Mouse (Mus musculus): Measurements from ENCODE around the gene Gnb1.

Gnb1 gene

DNA sequence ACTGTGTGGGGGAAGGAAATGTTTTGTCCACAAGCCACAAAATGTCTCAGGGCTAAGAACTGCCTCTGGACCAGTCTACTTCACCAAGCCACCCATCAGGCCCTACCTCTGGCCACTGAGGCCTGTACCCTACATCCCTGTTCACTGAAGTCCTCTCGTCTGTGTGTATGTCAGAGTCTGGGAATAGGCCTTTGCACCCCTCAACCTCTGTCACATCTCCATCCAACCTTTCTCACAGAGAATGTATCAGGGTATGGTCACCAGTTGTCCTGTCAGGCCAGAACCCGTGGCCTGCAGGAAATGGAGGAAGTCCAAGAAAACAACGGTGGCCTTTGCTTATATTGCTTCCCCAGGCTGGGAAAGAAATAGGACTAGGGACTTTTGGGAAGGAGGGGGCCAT lies 5.6 kb upstream of the Gnb1 start:
- no peak for DNase-seq (ENCODE audit: low spot score)

DNA sequence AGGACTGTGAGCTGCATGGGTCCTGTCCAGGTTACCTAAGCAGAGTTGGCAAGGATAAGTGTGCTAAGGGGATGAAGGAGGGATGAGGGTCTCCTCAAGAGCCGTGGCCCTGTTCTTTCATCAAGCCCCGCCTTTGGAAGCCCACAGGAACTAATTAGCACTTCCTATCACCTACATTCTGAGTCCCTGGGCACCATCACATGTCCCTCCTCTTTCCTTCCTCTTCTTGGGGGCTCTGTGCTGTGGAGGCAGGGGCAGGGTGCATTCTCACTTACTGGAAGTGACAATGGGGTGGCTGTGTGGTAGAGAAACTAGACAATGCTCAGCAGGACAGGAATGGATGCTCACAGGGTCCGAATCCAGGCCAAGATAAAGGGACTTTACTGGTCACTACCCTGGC lies 3.4 kb upstream of the Gnb1 start:
- no peak for DNase-seq (ENCODE audit: low spot score)

DNA sequence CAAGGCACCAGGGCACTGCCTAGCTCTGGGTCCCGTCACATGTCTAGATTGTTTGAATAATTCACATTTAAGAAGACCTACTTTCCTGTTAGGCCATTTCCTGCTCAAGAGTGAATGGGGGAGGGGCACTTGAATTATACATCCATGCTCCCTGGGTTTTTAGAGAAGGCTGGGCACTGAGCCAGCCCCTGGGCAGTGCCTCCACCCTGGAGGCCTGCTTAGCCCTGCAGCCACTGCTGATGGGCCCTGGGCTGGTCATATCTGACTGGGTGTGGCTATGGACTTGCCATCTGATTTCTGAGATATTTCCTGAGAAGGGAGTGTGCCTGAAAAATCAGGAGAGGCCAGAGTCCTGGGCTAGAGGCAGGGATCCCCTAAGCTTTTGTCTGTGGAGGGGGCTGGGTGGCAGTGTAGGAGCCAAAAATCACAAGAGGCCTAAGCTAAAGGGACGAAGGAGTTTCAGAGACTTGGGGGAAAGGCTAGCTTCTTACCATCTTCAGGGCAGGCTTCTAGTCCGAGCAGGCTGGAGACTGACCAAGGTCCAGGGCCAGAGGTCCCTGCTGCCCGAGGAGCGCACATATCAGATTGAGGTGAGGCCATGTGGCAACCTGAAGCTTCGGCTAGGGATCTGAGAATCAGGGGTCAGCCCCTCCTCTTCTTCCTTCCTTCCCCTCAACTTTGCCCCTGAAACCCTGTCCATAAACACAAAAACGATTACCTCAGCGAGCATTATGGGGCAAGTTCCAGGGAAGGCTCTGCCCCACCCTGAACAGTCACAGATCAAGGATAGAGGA lies 2.7 kb upstream of the Gnb1 start:
- peak; percentile 96 for DNase-seq (ENCODE audit: low spot score)

DNA sequence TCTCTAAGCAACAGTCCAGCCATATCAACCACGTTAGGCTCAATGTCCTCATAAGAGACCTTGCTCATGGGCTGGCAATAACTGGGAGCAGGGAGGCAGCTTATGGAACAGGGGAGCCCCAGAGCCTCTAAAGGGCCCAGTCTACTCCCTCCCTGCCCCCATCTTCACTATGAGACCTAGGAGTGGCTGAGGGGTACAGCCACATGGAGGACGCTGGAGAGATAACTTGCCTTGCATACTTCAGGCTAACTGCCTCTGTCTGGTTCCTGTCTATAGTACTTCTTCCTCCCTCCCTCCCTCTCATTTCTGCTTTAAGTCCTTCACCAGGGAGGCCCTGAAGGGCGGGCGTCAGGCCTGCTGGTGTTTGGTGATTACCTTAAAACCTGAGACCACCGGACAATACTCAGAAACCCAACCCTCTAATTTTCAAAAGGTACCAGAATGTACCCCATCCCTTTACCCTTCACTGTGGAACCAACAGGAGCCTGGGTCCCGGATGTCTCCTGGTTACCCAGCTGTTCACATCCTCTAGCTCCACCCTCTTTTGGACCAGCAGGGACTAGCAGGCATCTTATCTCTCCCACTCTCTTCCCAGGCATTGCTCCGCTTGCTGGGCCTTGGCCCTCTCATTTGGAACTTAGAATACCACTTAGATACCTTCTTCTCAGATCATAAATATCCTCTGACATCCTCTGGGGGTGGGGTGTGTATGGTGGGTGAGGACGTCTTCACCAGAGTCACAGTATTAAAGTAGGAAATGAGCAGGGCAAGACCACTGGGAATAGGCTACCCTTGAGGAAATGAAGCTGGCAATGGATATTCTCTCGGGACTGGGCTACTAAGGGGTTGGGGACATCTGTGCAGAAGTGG lies 1.8 kb upstream of the Gnb1 start:
- no peak for DNase-seq (ENCODE audit: low spot score)

DNA sequence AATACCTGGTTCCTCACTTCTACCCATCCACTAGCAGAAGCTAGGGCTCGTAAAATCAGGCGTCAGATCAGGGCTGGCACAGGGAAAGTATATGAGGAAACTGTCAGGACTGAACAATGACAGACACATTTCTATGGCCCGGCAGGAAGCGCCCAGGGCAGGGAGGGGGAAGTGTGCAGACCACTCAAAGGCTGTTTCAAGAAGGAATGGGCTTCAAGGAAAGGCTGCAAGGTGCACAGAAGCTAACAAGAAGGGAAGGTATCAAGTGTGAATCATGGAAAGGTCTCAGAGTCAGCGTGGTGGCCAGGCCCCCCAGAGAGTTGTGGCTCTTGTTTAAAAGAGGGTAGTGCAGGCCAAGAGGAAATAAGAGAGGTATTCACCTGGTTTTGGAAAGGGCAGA lies 705 bp upstream of the Gnb1 start:
- DNase-seq (ENCODE audit: low spot score), result no peak

DNA sequence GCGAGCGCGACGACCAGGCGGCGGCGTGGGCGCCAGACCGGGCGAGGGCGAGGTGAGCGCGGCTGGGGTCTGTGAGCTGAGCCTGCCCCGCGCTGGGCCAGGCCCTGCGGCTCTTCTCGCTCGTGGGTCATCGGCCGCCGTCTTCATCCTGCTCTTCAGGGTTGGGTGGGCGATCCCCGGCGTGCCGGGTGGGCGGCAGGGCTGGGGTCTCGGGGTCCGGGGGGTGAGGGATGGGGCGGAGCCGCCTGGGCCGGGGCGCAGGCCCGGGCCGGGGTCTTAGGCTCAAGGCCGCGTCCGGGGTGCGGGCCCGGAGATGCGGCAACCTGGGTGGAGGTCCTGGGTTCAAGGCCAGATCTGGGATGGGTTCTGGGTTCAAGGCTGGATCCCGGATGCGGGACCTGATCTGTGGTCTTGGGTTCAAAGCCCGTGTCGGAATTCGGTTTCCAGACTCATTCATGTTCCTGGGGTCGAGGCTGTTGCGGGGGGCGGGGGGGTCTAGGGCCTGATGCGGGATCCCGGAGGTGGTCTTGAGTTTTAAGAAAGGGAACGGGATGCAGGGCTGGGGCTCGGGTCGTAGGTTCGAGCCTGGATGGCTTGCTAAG lies 469 bp downstream of the Gnb1 start:
- DNase-seq (ENCODE audit: low spot score), result no peak

DNA sequence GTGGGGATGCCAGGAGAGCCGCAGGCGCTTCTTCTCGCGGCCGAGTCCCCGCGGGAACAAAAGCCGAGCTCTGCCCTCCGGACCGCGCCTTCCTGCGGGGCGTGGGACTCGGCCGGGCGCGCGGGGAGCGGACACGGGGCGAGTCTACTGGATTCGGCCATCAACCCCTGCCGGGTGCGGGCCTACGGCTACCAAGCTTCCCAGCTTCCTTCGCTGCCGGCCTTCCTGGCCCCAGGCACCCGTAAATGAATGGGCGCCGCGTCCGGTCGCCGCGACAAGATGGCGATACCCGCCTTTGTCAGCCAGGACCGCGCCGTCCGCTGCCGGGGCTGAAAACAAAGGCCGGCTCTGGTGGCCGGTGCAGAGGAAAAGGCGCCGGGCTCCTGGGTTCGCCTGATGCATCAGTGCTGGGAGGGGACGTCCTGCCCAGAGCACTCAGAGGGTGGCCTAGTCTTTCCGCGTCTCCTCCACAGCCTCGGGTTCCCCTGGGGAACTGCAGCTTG lies 1.0 kb downstream of the Gnb1 start:
- DNase-seq (ENCODE audit: low spot score), result peak; percentile 50

DNA sequence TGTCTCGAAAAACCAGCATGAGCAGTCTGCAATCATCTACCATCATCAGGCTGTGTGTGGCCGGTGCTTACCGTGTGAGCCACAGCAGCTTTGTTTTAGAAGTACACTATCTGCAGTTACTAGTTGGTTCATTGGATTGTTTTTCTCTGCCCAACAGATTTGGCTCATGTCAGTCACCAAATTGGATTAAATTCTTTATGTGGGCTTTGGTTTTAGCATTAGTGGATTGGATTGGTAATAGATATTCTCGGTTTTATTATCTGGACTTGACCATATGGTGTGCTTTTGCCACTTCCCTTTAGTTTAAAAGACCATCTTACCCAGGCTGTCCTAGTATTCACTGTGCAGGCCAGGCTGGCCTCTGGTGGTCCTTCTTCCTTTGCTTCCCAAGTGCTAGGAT lies 3.7 kb downstream of the Gnb1 start:
- no peak for DNase-seq (ENCODE audit: low spot score)

DNA sequence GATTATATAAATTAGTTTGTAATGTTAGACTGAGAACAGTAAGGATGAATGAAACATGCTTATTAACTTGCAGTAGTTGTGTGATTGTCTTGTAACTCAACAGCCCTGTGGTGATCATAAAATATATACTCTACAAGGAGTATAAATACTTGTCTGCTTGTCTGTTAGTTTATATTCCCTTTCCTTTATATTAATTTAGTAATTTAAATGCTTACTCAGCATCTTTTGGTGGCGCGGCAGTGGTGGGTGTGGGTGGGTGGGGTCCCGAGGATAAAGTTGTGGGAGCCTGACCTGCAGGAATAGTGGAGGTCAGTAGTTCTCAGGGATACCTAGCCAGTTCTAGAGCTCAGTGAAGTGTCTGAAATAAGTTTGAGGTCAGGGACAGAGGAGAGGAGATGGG lies 6.8 kb downstream of the Gnb1 start:
- no peak for DNase-seq (ENCODE audit: low spot score)

DNA sequence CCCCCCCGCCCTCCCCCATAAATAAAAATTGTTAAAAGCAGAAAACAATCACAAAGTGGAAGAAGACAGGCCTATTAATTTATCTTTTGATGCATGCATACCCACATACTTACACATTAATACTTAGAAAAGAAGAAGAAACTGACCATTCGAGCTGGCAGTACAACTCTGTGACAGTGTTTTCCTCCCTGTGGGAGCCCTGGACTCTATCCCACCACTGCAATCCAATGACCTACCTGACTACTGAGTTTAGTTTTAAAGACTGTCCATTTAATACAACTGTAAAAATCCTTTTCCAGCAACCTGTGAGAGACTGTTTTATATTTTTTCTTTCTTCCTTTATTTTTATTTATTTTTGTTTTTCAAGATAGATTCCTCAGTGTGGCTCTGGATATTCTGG lies 10.0 kb downstream of the Gnb1 start:
- DNase-seq (ENCODE audit: low spot score), result no peak

DNA sequence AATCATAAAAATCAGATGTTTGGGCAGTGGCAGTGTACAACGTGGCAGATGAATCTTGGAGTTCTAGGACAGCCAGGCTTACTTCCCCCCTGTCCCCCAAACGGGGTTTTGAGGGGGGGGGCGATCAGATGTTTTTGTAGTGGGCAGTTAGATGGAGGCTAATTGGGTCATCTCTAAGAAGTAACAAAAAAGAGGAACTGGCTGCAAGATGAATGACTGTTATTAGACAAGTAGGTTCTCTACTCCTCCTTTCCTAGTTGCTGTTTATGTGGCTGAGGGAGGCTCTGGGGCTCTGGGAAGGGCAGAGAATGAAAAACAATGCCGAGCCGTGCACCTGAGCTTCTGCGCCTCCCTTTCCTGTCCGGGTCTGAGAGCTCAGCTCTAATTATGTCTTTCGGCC lies 13.9 kb downstream of the Gnb1 start:
- DNase-seq (ENCODE audit: low spot score), result no peak

DNA sequence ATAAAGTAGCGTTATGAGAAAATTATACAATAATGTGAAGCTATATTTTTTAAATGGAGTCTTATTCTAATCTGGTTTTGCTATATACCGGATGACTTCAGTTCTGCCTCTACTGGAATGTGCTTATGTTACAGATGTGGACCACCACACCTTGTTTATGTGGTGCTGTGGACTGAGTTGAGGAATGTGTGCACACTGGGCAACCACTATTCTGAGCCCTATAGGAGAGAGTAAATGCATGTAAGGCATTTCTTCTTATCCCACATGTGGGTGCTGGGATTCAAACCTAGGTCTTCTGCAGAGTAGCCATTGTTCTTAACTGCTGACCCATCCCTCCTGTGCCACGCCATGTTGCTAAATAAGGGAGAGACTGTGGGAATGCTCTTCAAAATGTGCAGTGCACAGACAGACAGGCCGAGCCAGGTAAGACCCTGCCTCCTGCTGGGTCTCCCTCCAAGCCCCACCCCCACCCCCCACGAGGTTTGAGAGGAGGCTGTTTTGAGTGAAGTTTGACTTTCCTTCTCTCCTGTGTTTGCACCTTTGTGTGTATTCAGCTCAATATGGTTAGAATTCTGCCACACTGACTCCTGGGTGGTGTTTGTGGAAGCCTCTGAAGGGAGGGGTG lies 14.6 kb downstream of the Gnb1 start:
- no peak for DNase-seq (ENCODE audit: low spot score)

DNA sequence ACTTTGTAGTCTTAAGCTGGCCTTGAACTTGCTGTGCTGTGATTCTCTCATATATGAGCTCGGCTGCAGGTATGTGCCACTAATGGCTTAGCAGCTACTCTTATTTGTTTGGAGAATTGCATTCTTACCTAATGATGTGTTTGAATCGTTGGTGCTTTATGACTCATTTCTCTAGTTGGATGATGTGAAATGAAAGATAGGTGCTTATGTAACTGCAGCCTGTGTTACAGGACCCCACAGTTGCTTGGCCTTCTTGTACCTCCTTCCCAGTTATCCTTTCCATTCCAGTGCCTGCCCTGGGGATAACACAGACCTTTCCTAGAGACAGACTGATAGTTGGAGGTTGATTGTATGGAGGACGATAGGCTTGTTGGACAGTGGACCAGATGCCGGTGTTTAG lies 17.5 kb downstream of the Gnb1 start:
- DNase-seq (ENCODE audit: low spot score), result no peak

DNA sequence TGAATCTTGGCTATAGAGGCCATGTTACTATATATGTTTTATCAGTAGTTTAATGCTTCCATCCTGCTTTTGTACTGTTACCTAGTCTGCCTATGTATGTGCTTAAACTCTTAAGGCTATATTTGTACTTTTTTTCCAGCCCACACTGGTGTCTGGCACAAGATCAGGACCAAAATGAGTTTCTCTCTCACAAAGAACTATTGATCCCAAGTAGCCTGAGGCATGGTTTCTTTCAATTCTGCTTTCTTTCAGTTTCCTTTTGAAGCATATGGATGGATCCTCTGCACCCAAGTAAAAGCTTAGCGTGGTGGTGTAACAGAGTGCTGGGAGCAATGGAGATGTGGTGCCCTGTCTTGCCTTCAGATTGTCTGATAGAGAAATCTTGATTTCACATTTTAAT lies 19.8 kb downstream of the Gnb1 start:
- DNase-seq (ENCODE audit: low spot score), result no peak

DNA sequence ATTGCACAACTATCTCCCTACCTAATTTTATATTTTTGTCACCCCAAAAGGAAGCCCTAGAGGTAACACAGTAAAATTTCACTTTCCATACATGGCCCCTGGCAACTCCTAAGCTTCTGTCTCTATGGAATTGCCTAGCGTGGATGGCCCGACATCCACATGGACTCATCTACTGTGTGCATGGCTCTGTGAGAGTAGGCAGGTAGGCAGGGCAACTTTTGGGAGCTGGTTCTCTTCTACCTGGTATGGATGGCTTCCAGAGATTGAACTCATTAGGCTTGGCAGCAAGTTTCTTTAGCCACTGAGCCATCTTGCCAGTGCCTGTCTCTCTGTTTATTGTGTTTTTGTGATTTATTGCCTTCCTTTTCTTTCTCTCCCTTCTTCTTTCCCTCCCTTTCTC lies 23.6 kb downstream of the Gnb1 start:
- DNase-seq (ENCODE audit: low spot score), result no peak

DNA sequence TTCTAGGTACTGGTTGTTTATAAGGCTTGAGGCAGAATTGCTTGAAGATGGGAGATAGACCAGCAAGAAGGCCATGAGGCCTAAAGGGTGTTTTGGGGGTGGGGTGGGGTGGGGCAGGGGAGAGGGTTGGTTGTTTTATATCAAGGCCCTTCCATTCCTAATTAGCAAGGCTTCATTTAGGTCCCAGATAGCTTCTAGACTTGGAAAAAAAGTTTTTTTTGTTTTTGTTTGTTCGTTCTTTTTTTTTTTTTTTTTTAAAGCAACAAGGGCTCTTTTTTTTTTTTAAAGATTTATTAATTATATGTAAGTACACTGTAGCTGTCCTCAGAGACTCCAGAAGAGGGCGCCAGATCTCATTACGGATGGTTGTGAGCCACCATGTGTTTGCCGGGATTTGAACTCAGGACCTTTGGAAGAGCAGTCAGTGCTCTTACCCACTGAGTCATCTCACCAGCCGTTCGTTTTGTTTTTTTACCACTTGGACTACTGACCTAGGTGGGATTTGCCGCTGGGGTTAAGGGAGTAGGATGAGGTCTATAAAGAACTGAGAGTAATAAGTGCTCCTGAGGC lies 26.9 kb downstream of the Gnb1 start:
- no peak for DNase-seq (ENCODE audit: low spot score)

DNA sequence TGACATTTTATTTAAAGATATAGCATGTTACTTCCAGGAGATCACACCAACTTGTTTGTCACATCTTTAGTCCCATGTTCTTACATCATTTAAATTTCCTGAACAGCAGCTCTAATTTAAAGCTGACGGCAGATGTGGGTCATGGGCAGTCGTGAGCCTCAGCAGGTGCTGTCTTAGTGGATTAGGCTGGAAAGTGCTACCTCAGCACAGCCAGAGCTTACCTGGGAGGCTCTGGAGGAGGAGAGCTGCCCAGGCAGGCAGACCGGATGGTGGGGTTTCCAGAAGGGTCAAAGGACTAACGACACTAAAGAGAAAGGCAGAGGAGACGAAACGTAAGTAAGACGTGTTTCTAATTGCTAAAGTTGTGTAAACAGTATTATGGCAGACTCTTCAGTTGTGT lies 31.2 kb downstream of the Gnb1 start:
- DNase-seq (ENCODE audit: low spot score), result no peak

DNA sequence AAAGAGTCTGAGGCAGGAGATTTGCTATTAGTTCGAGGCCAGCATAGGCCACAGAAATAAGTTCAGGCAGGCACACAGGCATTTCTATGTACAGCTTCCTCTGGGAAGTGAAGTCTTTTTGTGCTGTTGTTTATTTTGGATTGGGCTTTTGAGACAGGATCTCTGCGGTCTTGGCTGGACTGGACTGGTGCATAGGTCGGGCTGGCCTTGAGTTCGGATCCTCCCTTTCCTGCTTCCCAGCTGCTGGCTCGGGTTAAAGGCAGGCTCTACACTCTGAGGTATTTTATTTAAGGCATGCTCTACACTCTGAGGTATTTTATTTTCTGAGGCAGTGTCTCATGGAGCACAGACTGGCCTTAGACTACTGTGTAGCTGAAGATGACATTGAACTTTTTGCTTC lies 34.6 kb downstream of the Gnb1 start:
- DNase-seq (ENCODE audit: low spot score), result no peak

DNA sequence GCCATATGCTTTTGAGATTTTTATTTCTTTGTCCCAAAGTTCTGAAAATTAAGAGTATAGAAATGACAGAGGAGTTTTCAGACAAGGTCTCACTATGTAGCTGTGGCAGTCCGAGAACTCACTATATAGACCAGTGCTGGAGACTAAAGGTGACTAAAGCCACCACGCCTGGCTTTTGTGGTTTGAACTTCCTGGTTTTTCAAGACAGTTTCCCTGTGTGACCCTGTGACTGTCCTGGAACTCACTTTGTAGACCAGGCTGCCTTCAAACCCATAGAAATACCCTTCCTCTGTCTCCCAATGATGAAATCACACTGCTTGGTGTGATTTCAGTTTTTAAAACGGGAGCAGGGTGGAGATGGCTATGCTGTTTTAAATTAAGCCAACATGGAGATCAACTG lies 38.1 kb downstream of the Gnb1 start:
- DNase-seq (ENCODE audit: low spot score), result no peak

DNA sequence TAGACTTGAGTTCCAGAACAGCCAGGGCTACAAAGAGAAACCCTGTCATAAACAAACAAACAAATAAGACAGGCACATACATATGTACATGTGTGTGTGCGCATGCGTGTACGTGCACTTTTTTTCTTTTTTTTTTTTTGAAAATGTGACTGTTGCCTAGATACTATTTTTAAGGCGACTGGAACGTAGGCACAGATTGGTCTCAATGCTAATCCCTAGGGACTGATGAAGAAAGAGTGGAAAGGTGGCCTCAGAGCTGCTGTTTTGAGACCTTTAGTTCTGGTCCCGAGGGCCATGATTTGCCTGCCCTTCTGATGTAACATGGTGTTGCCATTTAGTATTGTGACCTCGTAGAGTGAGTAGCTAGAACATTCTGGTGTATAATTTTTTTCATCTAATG lies 58.8 kb downstream of the Gnb1 start:
- no peak for DNase-seq (ENCODE audit: low spot score)

DNA sequence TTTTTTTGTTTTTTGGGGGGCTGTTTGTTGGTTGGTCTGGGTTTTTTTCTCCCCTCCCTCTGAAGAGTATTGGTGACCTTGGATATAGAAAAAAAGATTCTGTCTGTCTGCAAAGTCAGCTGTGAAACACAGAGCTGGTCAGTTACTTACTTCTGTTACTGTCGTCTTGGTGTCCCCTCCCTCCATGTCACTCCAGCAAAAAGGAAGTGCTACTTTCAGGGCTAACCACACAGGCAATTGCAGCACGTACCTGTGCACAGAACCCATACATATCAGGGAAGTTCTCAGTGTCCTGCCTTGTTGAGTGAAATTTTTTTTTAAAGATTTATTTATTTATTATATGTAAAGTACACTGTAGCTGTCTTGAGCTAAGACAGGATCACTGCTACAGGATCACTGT lies 59.3 kb downstream of the Gnb1 start:
- DNase-seq (ENCODE audit: low spot score), result no peak

DNA sequence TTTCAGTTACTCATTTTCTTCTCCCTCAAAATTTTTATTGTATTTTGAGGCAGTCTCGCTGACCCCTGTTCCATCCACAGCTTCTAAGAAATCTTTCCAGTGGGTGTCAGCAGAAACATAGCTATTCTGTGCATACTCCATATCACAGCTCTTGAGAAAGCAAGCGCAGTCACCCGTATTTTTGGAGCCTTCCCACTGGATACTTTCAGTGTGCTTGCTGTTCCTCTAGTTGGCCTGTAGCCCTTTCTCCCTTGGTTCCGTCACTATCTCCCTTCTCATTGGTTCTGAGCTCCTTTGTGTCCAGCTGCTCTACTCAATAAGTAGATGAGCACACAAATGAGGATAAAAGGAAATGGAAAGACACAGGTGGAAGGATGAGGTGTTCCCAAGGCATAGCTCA lies 59.9 kb downstream of the Gnb1 start:
- no peak for DNase-seq (ENCODE audit: low spot score)

Data from lung, postnatal 25 days (tissue).